Mouse (Mus musculus) heart, adult 8-10 months (tissue): ENCODE results near the gene Slc16a12. TPM values are rescaled to one million over a fixed set of nuclear protein-coding genes. Genes with fewer than 3 reads are reported as not detected.
"Not testable (repeated sequence)": the region's sequence is repeated elsewhere in the genome, so short reads cannot be mapped to it uniquely, and the experiment has no call there.

Experiments
- DNase-seq: peaks from one replicate; pipeline ENCODE4 v3.0.0; 2022; ENCODE audit warnings: low spot score
- total RNA-seq, 4 experiments: library from RNA; stranded (reverse); gene quantifications; 2 replicates each; pipeline ENCODE4 v1.2.4; 2022

The Slc16a12 gene
- total RNA-seq: 1 to 10 TPM; 1.2 to 3.3 (median 2.1) TPM

GRCm38 (mm10) chr19:34746688-34747504 lies at the start of gene Slc16a12:
Slc16a12 (minus strand) TSS chr19:34747289.
- no peak for DNase-seq

GRCm38 (mm10) chr19:34796396-34796795 lies 49.3 kb upstream of the Slc16a12 start:
- DNase-seq: no peak

DNA sequence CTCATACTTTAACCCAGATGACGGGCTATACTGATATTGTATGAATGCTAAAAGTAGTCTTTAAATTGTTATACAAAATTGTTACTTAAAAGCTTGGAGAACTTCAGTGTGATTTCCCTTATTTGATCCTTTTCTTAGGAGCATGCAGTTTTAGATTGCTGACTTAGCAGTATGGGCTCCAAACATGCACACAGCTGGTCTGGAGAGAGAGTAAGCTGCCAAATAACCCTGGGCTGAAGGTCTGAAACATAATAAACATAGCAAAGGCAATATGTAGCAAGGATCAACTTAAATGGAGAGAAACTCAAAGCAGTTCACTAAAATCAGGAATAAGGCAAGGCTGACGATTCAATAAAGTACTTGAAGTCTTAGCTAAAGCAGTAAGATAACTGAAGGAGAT lies 35.4 kb upstream of the Slc16a12 start:
- DNase-seq: no peak

DNA sequence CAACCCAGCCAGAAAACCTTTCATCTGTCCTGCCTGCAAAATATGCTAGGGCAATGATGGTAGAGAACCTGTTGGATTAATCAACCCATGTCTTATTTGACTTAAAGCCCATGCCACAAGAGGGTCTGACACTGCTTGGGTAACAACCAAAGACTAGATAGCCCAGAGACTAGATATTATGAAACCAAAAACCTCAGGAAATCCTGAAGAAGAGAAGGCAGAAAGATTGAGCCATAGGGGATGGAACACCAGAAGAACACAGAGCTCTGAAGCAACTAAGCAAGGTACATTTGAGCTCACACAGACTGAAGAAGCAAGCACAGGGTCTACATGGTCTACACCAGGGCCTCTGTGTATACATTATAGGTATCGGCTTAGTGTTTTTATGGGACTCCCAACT lies 31.9 kb upstream of the Slc16a12 start:
- DNase-seq: no peak

GRCm38 (mm10) chr19:34778098-34778497 lies 31.0 kb upstream of the Slc16a12 start:
- no peak for DNase-seq

GRCm38 (mm10) chr19:34772775-34773174 lies 25.7 kb upstream of the Slc16a12 start:
- DNase-seq: peak; percentile 68

GRCm38 (mm10) chr19:34770764-34771163 lies 23.7 kb upstream of the Slc16a12 start:
- no peak for DNase-seq

DNA sequence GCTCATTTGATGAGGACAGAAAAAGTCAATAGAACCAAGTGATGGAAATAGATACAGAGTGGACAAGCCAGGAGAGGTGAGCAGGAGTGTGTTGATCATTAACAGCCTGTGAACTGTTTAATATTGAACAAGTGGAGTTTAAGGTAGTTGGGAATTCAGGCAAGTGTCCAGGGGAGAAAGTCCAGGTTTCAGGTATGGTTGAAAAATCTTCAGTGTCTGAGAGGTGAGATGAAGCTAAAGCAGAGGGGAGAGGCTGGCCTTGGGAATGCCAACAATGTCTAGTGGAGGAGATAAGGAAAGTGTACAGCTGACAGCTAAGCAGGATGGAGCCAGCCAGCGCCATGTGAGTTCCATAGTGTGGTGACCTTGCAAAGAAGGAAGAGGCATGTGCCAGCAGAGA lies 11.7 kb upstream of the Slc16a12 start:
- DNase-seq: no peak

GRCm38 (mm10) chr19:34756561-34757240 lies 9.6 kb upstream of the Slc16a12 start:
- DNase-seq: no peak

DNA sequence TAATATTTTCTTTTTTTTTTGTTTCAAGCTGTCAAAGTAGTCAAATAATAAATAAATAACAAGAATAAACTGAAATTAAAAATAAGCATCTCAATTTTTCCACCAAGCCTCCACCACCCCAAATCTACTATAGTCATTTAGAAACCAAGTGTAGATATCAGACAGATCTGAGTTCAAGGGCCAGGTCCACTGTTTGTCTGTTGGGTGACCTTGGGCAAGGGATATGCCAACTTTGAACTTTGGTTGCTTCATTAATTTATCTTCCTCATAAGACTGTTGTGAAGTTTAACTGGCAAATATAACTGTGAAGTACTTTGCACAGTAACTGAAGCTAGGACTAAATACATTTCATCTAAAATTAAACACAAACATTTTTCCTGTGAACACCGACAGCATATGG lies 8.6 kb upstream of the Slc16a12 start:
- no peak for DNase-seq

- DNase-seq: no peak
Measured at GRCm38 (mm10) chr19:34753243-34753642, 6.2 kb upstream of the Slc16a12 start.

DNA sequence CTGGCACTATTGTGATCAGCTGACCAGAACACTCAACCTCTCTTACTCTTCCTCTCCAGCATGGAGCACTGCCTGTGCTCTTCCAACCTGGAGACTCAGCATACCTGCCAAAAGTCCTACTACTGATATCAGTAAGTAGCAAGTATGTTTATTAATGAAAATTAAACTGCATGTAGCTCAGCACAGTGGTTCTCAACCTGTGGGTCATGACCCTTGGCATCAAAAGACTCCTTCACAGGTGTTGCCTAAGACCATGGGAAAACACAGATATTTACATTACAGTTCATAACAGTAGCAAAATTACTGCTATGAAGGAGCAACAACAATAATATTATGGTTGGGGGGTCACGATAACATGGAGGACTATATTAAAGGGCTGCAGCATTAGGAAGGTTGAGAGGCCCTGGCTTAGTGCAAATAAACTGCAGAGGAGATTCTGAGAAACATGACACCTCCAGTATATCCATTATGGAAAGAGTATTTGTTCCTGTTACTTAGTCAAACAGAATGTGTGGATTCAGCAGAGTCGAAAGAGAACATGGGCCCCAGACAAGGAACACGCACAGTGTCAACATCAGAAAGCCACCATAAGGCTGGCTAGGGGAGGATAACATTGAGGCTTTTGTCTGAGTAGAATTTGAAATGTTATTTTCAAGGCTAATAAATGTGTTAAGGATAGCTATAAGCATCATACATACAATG lies 5.5 kb upstream of the Slc16a12 start:
- DNase-seq: no peak

- no peak for DNase-seq
Measured at GRCm38 (mm10) chr19:34751150-34751549, 4.1 kb upstream of the Slc16a12 start.

DNA sequence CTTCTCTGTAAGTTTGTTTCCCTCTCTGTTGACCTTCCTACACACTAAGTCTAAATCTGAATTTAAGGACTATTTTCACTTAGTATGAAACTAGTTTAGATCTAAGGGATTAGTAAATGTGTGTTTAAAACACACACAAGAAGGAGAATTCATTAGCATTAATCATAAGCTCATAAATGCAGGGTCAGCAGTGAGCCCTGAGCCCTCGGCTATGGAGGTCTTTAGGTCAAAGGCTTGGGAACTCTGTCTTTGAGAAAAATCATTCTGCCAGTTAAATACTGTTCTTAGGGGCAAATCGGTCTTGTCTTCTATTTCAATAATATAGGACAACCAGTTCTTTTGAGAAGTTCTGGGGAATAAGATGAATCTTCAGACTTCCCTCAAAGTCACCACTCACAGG lies 1.9 kb upstream of the Slc16a12 start:
- DNase-seq: no peak

- DNase-seq: not testable (repeated sequence)
Measured at GRCm38 (mm10) chr19:34747969-34748368, 880 bp upstream of the Slc16a12 start.

DNA sequence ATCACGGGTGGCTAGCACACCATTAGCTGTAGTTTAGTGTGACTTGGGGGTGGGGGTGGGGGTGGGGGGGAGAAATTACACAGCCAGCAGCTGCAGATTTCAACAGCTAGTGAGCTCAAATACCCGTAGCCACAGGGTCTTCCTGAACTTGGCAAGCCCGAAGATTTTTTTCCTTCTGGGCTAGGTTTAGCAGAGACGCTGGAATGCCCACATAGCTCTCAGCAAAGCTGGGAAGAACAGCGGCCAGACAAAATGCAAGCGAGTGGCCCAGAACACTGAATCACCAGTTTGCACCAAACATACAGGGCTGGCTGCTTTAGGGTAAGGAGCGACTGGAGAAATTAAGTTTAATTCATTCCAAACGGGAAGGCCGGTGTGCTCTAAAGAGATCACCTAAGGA lies 888 bp downstream of the Slc16a12 start:
- no peak for DNase-seq

DNA sequence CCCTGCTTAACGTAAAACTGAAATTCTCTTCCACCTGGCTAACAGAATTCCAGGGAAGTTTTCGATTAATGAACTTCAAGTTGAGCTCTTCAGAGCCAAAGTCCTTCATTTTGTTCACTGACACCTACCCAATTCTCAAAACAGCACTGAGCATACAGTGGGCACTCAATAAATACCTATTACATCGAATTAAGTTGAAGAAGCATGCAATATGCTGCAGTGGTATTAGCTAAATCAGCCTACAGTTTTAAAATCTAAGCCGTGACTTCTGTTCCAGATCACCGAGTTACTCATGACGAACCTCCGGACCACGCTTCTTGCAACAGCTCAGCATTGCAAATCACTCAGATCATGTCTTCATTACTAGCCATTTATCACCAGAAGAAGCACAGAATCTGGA lies 2.1 kb downstream of the Slc16a12 start:
- DNase-seq: no peak

GRCm38 (mm10) chr19:34737916-34738315 lies 9.2 kb downstream of the Slc16a12 start:
- DNase-seq: no peak

DNA sequence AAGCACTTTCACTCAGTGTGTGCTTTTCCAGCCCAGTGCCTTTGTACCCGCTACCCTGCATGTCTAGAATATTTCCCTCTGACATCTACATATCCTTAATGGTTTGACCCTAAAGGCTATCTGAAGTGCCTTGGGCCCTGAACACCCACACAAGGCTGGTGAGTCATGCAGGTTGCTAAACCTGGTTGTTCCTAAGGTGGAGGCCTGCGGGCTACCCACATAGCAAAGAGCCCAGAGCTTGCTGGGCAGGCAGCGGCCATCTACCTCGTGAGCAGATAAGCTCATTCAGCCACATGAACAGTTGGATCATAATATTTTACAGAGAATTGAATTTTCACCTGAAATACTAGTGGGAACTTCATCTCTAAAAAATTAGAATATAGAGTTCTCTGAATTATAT lies 11.2 kb downstream of the Slc16a12 start:
- DNase-seq: no peak

GRCm38 (mm10) chr19:34733020-34733419 lies 14.1 kb downstream of the Slc16a12 start:
- peak; percentile 28 for DNase-seq

GRCm38 (mm10) chr19:34731356-34731755 lies 15.7 kb downstream of the Slc16a12 start:
- DNase-seq: no peak

- no peak for DNase-seq
Measured at GRCm38 (mm10) chr19:34730584-34730983, 16.5 kb downstream of the Slc16a12 start.

DNA sequence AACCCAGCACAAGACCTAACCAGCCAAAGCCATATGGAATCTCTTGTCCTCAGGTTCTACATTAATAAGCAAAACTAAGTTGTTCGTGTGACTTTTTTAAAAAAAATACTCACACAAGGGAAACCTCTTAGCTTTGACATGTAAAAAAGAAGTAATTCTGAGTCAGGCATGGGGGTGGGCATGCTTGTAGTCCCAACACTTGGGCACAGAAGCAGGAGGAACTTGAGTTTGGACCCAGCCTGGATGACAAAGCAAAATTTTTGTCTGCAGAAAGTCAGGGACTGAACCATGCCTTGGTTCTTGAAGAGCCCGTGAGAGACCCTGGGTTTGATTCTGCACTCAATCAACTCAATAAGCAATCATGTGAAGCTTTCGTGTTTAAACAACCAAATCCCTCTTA lies 17.6 kb downstream of the Slc16a12 start:
- DNase-seq: no peak
